Mouse (Mus musculus): ENCODE measurements at regions not wholly inside any gene's neighbourhood (a gene's known extent, or its start where the extent isn't known, plus 50 kb on each side); places are given as distances from the start of the nearest gene placed in this dataset.

DNA sequence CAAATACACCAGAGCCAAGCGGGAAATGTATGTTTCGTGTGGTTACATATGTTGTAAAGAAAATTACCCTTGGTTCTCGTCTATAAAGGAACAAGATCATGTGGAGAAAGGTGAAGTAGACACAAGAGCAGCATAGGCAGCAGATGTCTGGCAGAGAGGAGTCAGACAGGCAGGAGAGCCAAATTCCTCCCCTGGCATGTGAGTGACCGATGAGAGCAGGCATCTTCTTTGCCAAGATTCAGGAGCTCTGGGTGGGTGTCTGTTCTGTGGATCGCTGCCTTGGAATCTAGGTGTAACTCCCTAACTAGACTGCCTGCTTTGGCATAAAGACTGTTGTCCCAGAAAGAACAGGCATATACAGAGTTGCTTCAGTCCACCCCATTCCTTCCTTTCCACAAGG, 275.1 kb upstream of the Col8a1 start:
- H3K9me3 ChIP-seq (ENCODE audit: control insufficient read depth, low read length) = no peaks in the 10 kb centered on the region
- ATAC-seq (ENCODE audit: low FRiP score, low TSS enrichment) = no peak
- H3K9ac ChIP-seq (ENCODE audit: low read depth, low read length) = no peak overlapping the region
- no peaks in the 10 kb centered on the region for H3K4me1 ChIP-seq (ENCODE audit: control insufficient read depth, insufficient read depth, low read length)
- no peaks in the 10 kb centered on the region for H3K27me3 ChIP-seq (ENCODE audit: control insufficient read depth, insufficient read depth, low read length)
- WGBS = 89% methylated on average over 5 of the region's 5 CpGs
- no peaks in the 10 kb centered on the region for H3K36me3 ChIP-seq (ENCODE audit: control insufficient read depth, insufficient read depth, low read length)
- H3K4me2 ChIP-seq (replicated peaks; ENCODE audit: low read depth, low read length) = no peak overlapping the region
- H3K4me3 ChIP-seq (ENCODE audit: low read length) = no peak overlapping the region
- no peak overlapping the region for H3K27ac ChIP-seq (ENCODE audit: low read depth, low read length)

DNA sequence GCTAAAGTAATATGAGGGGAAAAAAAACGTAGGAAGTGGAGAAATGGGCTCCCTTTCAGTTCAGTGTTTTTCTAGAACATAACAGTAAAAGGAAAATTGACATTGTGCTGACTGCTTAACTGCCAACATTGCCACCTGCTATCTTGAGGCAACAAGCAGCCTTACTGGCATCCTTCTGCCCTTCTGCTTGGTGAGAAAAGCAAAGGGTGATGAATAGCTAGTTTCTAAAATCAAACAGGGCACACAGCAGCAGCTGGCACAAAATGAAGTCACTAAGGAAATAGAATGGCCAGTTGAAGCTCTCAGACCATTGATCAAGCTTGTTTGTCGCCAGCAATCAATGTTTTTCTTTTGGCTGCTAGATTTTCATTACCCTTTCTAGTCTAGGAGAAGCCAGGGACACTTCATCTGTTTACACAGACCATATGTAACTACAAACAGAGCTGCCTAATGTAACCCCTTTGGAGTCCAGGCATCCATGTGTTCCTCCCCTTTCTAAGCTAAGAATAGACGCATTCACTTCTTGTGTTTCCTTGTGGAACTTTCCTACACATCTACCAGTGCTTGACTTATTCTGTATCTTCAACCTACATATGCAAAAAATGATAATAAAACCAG, 314.2 kb upstream of the Col8a1 start:
- no peak for ATAC-seq (ENCODE audit: low FRiP score, low TSS enrichment)
- H3K9me3 ChIP-seq (ENCODE audit: control insufficient read depth, low read length) = no peaks in the 10 kb centered on the region
- no peak overlapping the region for H3K27ac ChIP-seq (ENCODE audit: low read depth, low read length)
- H3K36me3 ChIP-seq (ENCODE audit: control insufficient read depth, insufficient read depth, low read length) = no peaks in the 10 kb centered on the region
- WGBS = 71% methylated on average over 3 of the region's 3 CpGs
- no peaks in the 10 kb centered on the region for H3K27me3 ChIP-seq (ENCODE audit: control insufficient read depth, insufficient read depth, low read length)
- H3K9ac ChIP-seq (ENCODE audit: low read depth, low read length) = no peak overlapping the region
- no peaks in the 10 kb centered on the region for H3K4me1 ChIP-seq (ENCODE audit: control insufficient read depth, insufficient read depth, low read length)
- H3K4me3 ChIP-seq (ENCODE audit: low read length) = no peak overlapping the region
- no peak overlapping the region for H3K4me2 ChIP-seq (replicated peaks; ENCODE audit: low read depth, low read length)

GRCm38 (mm10) chr16:58072441-58072840, 317.9 kb upstream of the Col8a1 start:
- ATAC-seq (ENCODE audit: low FRiP score, low TSS enrichment) = no peak
- H3K27me3 ChIP-seq (ENCODE audit: control insufficient read depth, insufficient read depth, low read length) = no peaks in the 10 kb centered on the region
- 79% methylated on average over 3 of the region's 3 CpGs for WGBS

DNA sequence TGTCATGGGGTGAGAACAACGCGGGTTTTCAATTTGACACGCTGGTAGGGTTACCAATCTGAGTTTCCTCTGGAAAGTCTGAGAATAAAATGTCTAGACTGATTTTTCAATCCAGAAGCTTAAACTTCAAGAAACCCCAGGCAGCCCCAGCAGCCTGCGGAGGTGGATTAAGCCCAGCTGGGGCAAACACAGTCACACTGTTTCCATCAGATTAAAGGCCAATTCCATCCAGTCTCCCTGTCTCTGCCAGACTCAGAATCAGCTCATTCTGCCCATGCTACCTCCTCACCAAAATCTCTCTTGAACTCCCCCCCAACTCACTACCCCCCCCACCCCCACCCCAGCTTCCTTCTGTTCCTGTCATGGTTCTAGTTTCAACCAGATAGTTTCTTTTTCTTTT, 307.9 kb upstream of the Dcbld2 start:
- H3K4me3 ChIP-seq (ENCODE audit: low read length) = no peak overlapping the region
- WGBS = 85% methylated on average over 4 of the region's 4 CpGs
- H3K4me1 ChIP-seq (ENCODE audit: control insufficient read depth, insufficient read depth, low read length) = no peaks in the 10 kb centered on the region
- H3K36me3 ChIP-seq (ENCODE audit: control insufficient read depth, insufficient read depth, low read length) = no peaks in the 10 kb centered on the region
- H3K9ac ChIP-seq (ENCODE audit: low read depth, low read length) = no peak overlapping the region
- no peak overlapping the region for H3K4me2 ChIP-seq (replicated peaks; ENCODE audit: low read depth, low read length)
- ATAC-seq (ENCODE audit: low FRiP score, low TSS enrichment) = no peak
- no peak overlapping the region for H3K27ac ChIP-seq (ENCODE audit: low read depth, low read length)
- H3K9me3 ChIP-seq (ENCODE audit: control insufficient read depth, low read length) = no peaks in the 10 kb centered on the region
- H3K27me3 ChIP-seq (ENCODE audit: control insufficient read depth, insufficient read depth, low read length) = no peaks in the 10 kb centered on the region

More at GRCm38 (mm10) chr16:58072441-58072840, 317.9 kb upstream of the Col8a1 start:
- Histone ChIP-seq H3K36me3 (ENCODE audit: control insufficient read depth, insufficient read depth, low read length) (no peaks in the 10 kb centered on the region), H3K9me3 (ENCODE audit: control insufficient read depth, low read length) (no peaks in the 10 kb centered on the region), H3K4me2 (replicated peaks; ENCODE audit: low read depth, low read length) (no peak overlapping the region), H3K4me3 (ENCODE audit: low read length) (no peak overlapping the region), H3K9ac (ENCODE audit: low read depth, low read length) (no peak overlapping the region), H3K4me1 (ENCODE audit: control insufficient read depth, insufficient read depth, low read length) (no peaks in the 10 kb centered on the region), H3K27ac (ENCODE audit: low read depth, low read length) (no peak overlapping the region)

DNA sequence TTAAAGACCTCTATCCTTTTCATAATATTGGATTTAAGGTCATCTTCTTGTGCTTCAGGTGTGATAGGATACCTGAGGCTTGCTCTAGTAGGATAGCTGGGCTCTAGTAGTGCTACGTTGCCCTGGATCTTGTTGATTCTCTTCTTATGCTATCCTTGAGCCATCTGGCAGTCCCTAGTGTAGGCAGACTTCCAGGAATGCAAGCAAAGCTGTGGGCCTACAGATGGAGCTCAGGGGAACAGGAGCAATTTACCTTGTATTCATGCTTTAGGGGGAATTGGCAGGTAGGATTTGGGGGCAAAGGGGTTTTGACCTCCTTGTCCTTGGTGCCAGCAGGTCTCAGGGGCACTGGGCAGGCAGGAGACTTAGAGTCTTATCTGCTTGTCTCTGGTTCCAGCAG, 297.8 kb upstream of the Dcbld2 start:
- ATAC-seq (ENCODE audit: low FRiP score, low TSS enrichment) = no peak
- no peak overlapping the region for H3K9ac ChIP-seq (ENCODE audit: low read depth, low read length)
- H3K27me3 ChIP-seq (ENCODE audit: control insufficient read depth, insufficient read depth, low read length) = no peaks in the 10 kb centered on the region
- no peaks in the 10 kb centered on the region for H3K4me1 ChIP-seq (ENCODE audit: control insufficient read depth, insufficient read depth, low read length)
- no peaks in the 10 kb centered on the region for H3K9me3 ChIP-seq (ENCODE audit: control insufficient read depth, low read length)
- H3K36me3 ChIP-seq (ENCODE audit: control insufficient read depth, insufficient read depth, low read length) = no peaks in the 10 kb centered on the region
- 95% methylated on average over 1 of the region's 1 CpGs for WGBS
- H3K4me2 ChIP-seq (replicated peaks; ENCODE audit: low read depth, low read length) = no peak overlapping the region
- H3K4me3 ChIP-seq (ENCODE audit: low read length) = no peak overlapping the region
- H3K27ac ChIP-seq (ENCODE audit: low read depth, low read length) = no peak overlapping the region

DNA sequence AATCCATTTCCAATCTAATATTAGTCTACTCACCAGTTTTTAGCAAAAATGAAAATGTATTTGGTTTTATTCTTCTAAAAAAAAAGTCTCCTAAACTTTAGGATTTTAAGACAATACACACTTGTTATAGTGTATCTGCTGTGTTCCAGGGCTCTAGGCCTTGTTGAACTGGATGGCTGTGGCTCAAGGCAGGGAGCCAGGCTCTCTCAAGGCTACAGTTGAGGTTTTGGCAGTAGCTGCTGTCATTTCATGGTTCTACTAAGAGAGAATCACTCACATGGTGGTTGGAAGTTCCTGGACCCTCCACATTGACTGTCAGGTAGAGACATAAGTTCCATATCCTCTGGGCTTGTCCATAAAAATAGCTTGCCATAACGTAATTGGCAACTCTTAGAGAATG, 282.2 kb upstream of the Dcbld2 start:
- no peaks in the 10 kb centered on the region for H3K9me3 ChIP-seq (ENCODE audit: control insufficient read depth, low read length)
- H3K27me3 ChIP-seq (ENCODE audit: control insufficient read depth, insufficient read depth, low read length) = no peaks in the 10 kb centered on the region
- no peak for ATAC-seq (ENCODE audit: low FRiP score, low TSS enrichment)

GRCm38 (mm10) chr16:58136144-58136905, 271.9 kb upstream of the Dcbld2 start:
- Histone ChIP-seq H3K4me1 (ENCODE audit: control insufficient read depth, insufficient read depth, low read length) (no peaks in the 10 kb centered on the region), H3K27ac (ENCODE audit: low read depth, low read length) (no peak overlapping the region), H3K4me2 (replicated peaks; ENCODE audit: low read depth, low read length) (no peak overlapping the region), H3K4me3 (ENCODE audit: low read length) (no peak overlapping the region), H3K9ac (ENCODE audit: low read depth, low read length) (no peak overlapping the region), H3K9me3 (ENCODE audit: control insufficient read depth, low read length) (no peaks in the 10 kb centered on the region), H3K36me3 (ENCODE audit: control insufficient read depth, insufficient read depth, low read length) (no peaks in the 10 kb centered on the region), H3K27me3 (ENCODE audit: control insufficient read depth, insufficient read depth, low read length) (no peaks in the 10 kb centered on the region)
- 87% methylated on average over 12 of the region's 12 CpGs for WGBS
- no peak for ATAC-seq (ENCODE audit: low FRiP score, low TSS enrichment)

More for the DNA sequence above, 282.2 kb upstream of the Dcbld2 start:
- H3K27ac ChIP-seq (ENCODE audit: low read depth, low read length) = no peak overlapping the region
- 79% methylated on average over 1 of the region's 1 CpGs for WGBS
- no peak overlapping the region for H3K4me3 ChIP-seq (ENCODE audit: low read length)
- H3K36me3 ChIP-seq (ENCODE audit: control insufficient read depth, insufficient read depth, low read length) = no peaks in the 10 kb centered on the region
- H3K9ac ChIP-seq (ENCODE audit: low read depth, low read length) = no peak overlapping the region
- no peaks in the 10 kb centered on the region for H3K4me1 ChIP-seq (ENCODE audit: control insufficient read depth, insufficient read depth, low read length)
- H3K4me2 ChIP-seq (replicated peaks; ENCODE audit: low read depth, low read length) = no peak overlapping the region

DNA sequence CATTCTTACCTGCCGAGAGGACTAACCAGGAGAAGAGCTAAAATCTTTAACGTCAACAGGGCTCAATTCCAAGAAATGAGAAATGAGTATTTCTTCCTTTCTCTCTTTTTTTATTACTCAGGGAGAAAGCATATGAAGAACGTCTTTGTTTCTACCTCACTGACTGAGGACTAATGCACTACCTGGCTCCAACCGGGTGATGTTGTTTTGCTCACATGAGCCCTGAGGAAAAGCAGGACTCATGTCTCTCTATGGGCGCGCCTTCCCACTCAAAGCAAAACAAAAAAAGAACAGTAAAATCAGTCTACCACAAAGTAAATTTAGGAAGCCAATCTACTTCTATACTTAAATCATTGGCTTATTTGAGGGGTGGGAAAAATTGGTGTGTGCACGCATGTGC, 271.3 kb upstream of the Dcbld2 start:
- Histone ChIP-seq H3K4me1 (ENCODE audit: control insufficient read depth, insufficient read depth, low read length) (no peaks in the 10 kb centered on the region), H3K9me3 (ENCODE audit: control insufficient read depth, low read length) (no peaks in the 10 kb centered on the region), H3K4me2 (replicated peaks; ENCODE audit: low read depth, low read length) (no peak overlapping the region), H3K36me3 (ENCODE audit: control insufficient read depth, insufficient read depth, low read length) (no peaks in the 10 kb centered on the region), H3K27me3 (ENCODE audit: control insufficient read depth, insufficient read depth, low read length) (no peaks in the 10 kb centered on the region), H3K4me3 (ENCODE audit: low read length) (no peak overlapping the region), H3K9ac (ENCODE audit: low read depth, low read length) (no peak overlapping the region), H3K27ac (ENCODE audit: low read depth, low read length) (no peak overlapping the region)
- no peak for ATAC-seq (ENCODE audit: low FRiP score, low TSS enrichment)
- WGBS = 84% methylated on average over 7 of the region's 7 CpGs

- ATAC-seq (ENCODE audit: low FRiP score, low TSS enrichment) = no peak
- 85% methylated on average over 4 of the region's 4 CpGs for WGBS
- H3K9me3 ChIP-seq (ENCODE audit: control insufficient read depth, low read length) = no peaks in the 10 kb centered on the region
- no peaks in the 10 kb centered on the region for H3K27me3 ChIP-seq (ENCODE audit: control insufficient read depth, insufficient read depth, low read length)
- no peak overlapping the region for H3K9ac ChIP-seq (ENCODE audit: low read depth, low read length)
- no peak overlapping the region for H3K4me3 ChIP-seq (ENCODE audit: low read length)
- H3K27ac ChIP-seq (ENCODE audit: low read depth, low read length) = no peak overlapping the region
- H3K4me1 ChIP-seq (ENCODE audit: control insufficient read depth, insufficient read depth, low read length) = no peaks in the 10 kb centered on the region
- no peaks in the 10 kb centered on the region for H3K36me3 ChIP-seq (ENCODE audit: control insufficient read depth, insufficient read depth, low read length)
- H3K4me2 ChIP-seq (replicated peaks; ENCODE audit: low read depth, low read length) = no peak overlapping the region
These were observed 270.4 kb upstream of the Dcbld2 start for GRCm38 (mm10) chr16:58137728-58138279.

Data from kidney, embryonic 14.5 days (tissue).